Mouse (Mus musculus) olfactory bulb, adult 2 months (tissue): ENCODE data around the gene Arhgap6.

ENCODE experiments used
- CTCF ChIP-seq: fragments of 200-500 bp; IDR thresholded peaks from 2 replicates; pipeline ENCODE4 v1.5.1; 2012; ENCODE audit warnings: low read depth, mild to moderate bottlenecking, low read length, moderate library complexity; ENCODE audit not compliant: insufficient read depth
- POLR2A ChIP-seq: fragments of 200-500 bp; IDR thresholded peaks from 2 replicates; pipeline ENCODE4 v1.6.1; 2012; ENCODE audit warnings: mild to moderate bottlenecking, low read depth, low read length, moderate library complexity; ENCODE audit not compliant: insufficient read depth

DNA sequence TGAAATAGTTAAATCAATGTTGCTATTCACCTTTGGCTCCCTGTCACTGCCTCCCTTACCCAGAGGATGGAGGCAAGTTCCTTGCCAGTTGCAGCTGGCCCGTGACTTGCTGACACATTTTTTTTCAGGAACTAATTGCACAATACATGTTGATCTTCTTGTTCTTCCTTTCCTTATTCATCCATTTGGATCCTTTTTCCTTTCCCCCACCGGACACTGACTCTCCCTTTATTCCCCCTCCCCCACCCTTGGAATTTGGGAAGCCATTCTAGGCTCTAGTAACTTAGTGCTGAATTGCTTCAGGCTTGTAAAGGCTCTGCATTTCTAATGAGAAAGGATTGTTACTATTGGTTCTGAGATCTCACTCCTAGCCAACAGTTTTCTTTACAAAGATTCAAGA lies 112.7 kb downstream of the Arhgap6 start:
- TF ChIP-seq CTCF: no peak
- TF ChIP-seq POLR2A: no peak
